Comparison of ENCODE assay signal across 11 mouse cellular contexts in the genomic region with DNA sequence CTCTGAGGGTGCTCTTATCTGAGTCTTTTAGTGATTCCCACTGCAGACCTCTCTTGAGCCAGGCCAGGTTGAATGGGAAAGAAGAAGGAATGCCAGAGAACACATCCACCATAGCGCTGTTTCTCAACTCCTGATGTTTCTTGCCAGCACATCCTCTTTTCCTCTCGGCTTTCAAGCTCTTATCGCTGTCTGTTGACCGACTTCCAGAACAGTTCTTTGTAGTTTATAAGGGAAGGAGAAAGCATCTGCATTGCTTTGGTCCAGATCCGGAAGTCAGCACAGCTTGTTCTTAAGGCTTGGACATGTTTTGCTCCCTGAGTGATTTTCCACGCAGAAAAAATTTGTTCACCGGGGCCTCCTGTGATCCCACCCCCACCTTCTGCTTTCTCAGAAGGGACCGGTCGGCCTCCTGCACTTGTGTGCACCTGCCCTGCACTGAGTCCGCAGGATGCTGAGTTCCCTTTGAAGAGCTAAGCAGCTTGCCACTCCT.
A peak's percentile ranks its signal among the peaks of the same experiment; 100 is the strongest.
DNase-seq lines count a peak whose midpoint lies in the region; ATAC-seq and TF ChIP-seq lines count a peak whose summit lies in the region.
"Had no signal": no experiment of that assay in that cellular context is flagged by ENCODE, and none has a peak within 500 bp of the region (broad histone marks: within the 10 kb centered on the region; RNA-seq: fewer than 3 reads in every experiment).

No protein-coding gene starts in this region.

- 48% methylated on average over 10 of the region's 10 CpGs for WGBS in liver, postnatal 0 days (ENCODE audit: insufficient replicate concordance)
- 42% methylated on average over 10 of the region's 10 CpGs for WGBS in liver, embryonic 11.5 days
- 35% methylated on average over 10 of the region's 10 CpGs for WGBS in heart, embryonic 13.5 days
- 35% methylated on average over 10 of the region's 10 CpGs for WGBS in stomach, embryonic 15.5 days

- no peaks in the 10 kb centered on the region for H3K27me3 ChIP-seq in liver, postnatal 0 days (ENCODE audit: insufficient read depth, low read length)
- no peaks in the 10 kb centered on the region for H3K27me3 ChIP-seq in liver, embryonic 11.5 days (replicated peaks; ENCODE audit: control insufficient read depth, insufficient read depth, low read length)
- no peaks in the 10 kb centered on the region for H3K27me3 ChIP-seq in heart, embryonic 13.5 days (replicated peaks)
- no peaks in the 10 kb centered on the region for H3K27me3 ChIP-seq in stomach, embryonic 15.5 days (replicated peaks)
- H3K27me3 ChIP-seq: limb, embryonic 12.5 days; Patski had no signal

- no peaks in the 10 kb centered on the region for H3K36me3 ChIP-seq in liver, postnatal 0 days (replicated peaks; ENCODE audit: insufficient read depth, low read length)
- no peaks in the 10 kb centered on the region for H3K36me3 ChIP-seq in liver, embryonic 11.5 days (ENCODE audit: control insufficient read depth, insufficient read depth, low read length)
- no peaks in the 10 kb centered on the region for H3K36me3 ChIP-seq in heart, embryonic 13.5 days
- H3K36me3 ChIP-seq in stomach, embryonic 15.5 days, result no peaks in the 10 kb centered on the region
- H3K36me3 ChIP-seq: limb, embryonic 12.5 days had no signal

- H3K9ac ChIP-seq in liver, postnatal 0 days (replicated peaks), result no peak overlapping the region
- H3K9ac ChIP-seq in liver, embryonic 11.5 days (ENCODE audit: low read depth, low read length), result no peak overlapping the region
- no peak overlapping the region for H3K9ac ChIP-seq in heart, embryonic 13.5 days
- no peak overlapping the region for H3K9ac ChIP-seq in stomach, embryonic 15.5 days
- H3K9ac ChIP-seq: limb, embryonic 12.5 days had no signal

- intact Hi-C loops in heart, postnatal 25 days (cut with DNase I), result loop anchor here (5.0 kb wide), 2 partner anchors 127 to 182 kb away; a partner anchor contains a TSS

- no peak overlapping the region for H3K4me3 ChIP-seq in liver, postnatal 0 days (ENCODE audit: low read depth, low read length)
- no peak overlapping the region for H3K4me3 ChIP-seq in liver, embryonic 11.5 days (ENCODE audit: low read depth, low read length)
- no peak overlapping the region for H3K4me3 ChIP-seq in heart, embryonic 13.5 days
- no peak overlapping the region for H3K4me3 ChIP-seq in stomach, embryonic 15.5 days (replicated peaks)
- H3K4me3 ChIP-seq: limb, embryonic 12.5 days had no signal

- TF ChIP-seq EP300 in liver, postnatal 0 days (IDR thresholded peaks at IDR 0.05; ENCODE audit: low read depth), result no peak

- no peak for TF ChIP-seq CTCF in liver, postnatal 0 days (IDR thresholded peaks at IDR 0.05; ENCODE audit: low read depth)

- peaks cover 4% of the 10 kb centered on the region; the same call in 1 of the 2 replicates for H3K4me1 ChIP-seq in liver, postnatal 0 days (ENCODE audit: insufficient read depth)
- H3K4me1 ChIP-seq in liver, embryonic 11.5 days (replicated peaks; ENCODE audit: control insufficient read depth, insufficient read depth, low read length), result peaks cover 8% of the 10 kb centered on the region
- H3K4me1 ChIP-seq in heart, embryonic 13.5 days, result peaks cover 61% of the 10 kb centered on the region
- peaks cover 21% of the 10 kb centered on the region for H3K4me1 ChIP-seq in stomach, embryonic 15.5 days

- peak; percentile 28 to 66 for DNase-seq in heart, adult 18-20 months
- DNase-seq in heart, postnatal 25 days (ENCODE audit: low spot score), result no peak
- DNase-seq in liver, postnatal 0 days, result no peak
- no peak for DNase-seq in liver, embryonic 11.5 days (ENCODE audit: low spot score)
- no peak for DNase-seq in adrenal gland, postnatal 36 days
- no peak for DNase-seq in ovary, postnatal 36 days (ENCODE audit: low spot score)
- DNase-seq: cerebellum, adult 9-11 months had no signal

- H3K9me3 ChIP-seq in liver, postnatal 0 days (ENCODE audit: low read length), result no peaks in the 10 kb centered on the region
- H3K9me3 ChIP-seq in liver, embryonic 11.5 days (ENCODE audit: control insufficient read depth, low read length), result no peaks in the 10 kb centered on the region
- H3K9me3 ChIP-seq in heart, embryonic 13.5 days, result no peaks in the 10 kb centered on the region
- no peaks in the 10 kb centered on the region for H3K9me3 ChIP-seq in stomach, embryonic 15.5 days
- H3K9me3 ChIP-seq: limb, embryonic 12.5 days had no signal

- ATAC-seq in liver, postnatal 0 days, result no peak
- ATAC-seq in liver, embryonic 11.5 days (replicated peaks; ENCODE audit: low FRiP score), result no peak
- ATAC-seq in heart, embryonic 13.5 days (ENCODE audit: extremely low read depth, insufficient number of reproducible peaks, low FRiP score, low TSS enrichment), result no peak
- ATAC-seq in stomach, embryonic 15.5 days (ENCODE audit: insufficient read depth, low FRiP score, low read depth), result no peak

- no peak overlapping the region for H3K4me2 ChIP-seq in liver, postnatal 0 days (ENCODE audit: low read depth, low read length)
- no peak overlapping the region for H3K4me2 ChIP-seq in liver, embryonic 11.5 days
- peak overlapping the region; percentile 38 for H3K4me2 ChIP-seq in heart, embryonic 13.5 days
- 0 out of 2 replicates have a peak overlapping the region, but pooled peaks have one; percentile 24 for H3K4me2 ChIP-seq in stomach, embryonic 15.5 days
- H3K4me2 ChIP-seq: limb, embryonic 12.5 days had no signal

- H3K27ac ChIP-seq in liver, postnatal 0 days (ENCODE audit: low read depth), result peak overlapping the region; percentile 22; the same call in 1 of the 2 replicates
- H3K27ac ChIP-seq in liver, embryonic 11.5 days (ENCODE audit: low read depth, low read length), result no peak overlapping the region
- H3K27ac ChIP-seq in heart, embryonic 13.5 days (replicated peaks), result peak overlapping the region; percentile 82
- H3K27ac ChIP-seq in stomach, embryonic 15.5 days, result peak overlapping the region; percentile 74
- H3K27ac ChIP-seq: limb, embryonic 12.5 days had no signal

Comparison
In these comparisons a context has a peak if more than half of its experiments do, and no peak if none do; other contexts are left out.
1. DNase-seq: peak in heart, adult 18-20 months (2 of 2); none in heart, postnatal 25 days (single experiment), liver, postnatal 0 days (single experiment), liver, embryonic 11.5 days (single experiment), adrenal gland, postnatal 36 days (0 of 2) and ovary, postnatal 36 days (single experiment).
2. H3K4me2 ChIP-seq: peak in heart, embryonic 13.5 days (single experiment) and stomach, embryonic 15.5 days (single experiment); none in liver, postnatal 0 days (single experiment) and liver, embryonic 11.5 days (single experiment).